Mouse (Mus musculus) ES-Bruce4 (cell line): ENCODE data around the gene Pex14. TPM values are rescaled to one million over a fixed set of nuclear protein-coding genes. Genes with fewer than 3 reads are reported as not detected.

Experiments
- H3K27ac ChIP-seq: 2 replicates; pipeline ENCODE4 v1.5.1; 2012; ENCODE audit warnings: low read length, inconsistent platforms; ENCODE audit not compliant: insufficient read depth
- H3K27me3 ChIP-seq: 2 replicates; pipeline ENCODE4 v1.6.1; 2012; ENCODE audit warnings: mild to moderate bottlenecking, low read length, inconsistent platforms; ENCODE audit not compliant: control insufficient read depth, poor library complexity, insufficient read depth, severe bottlenecking
- H3K36me3 ChIP-seq: 2 replicates; pipeline ENCODE4 v1.6.1; 2012; ENCODE audit warnings: inconsistent platforms, mild to moderate bottlenecking, low read length, moderate library complexity; ENCODE audit not compliant: control insufficient read depth, poor library complexity, insufficient read depth, severe bottlenecking
- H3K4me1 ChIP-seq: one replicate; pipeline ENCODE4 v1.8.1; 2011; ENCODE audit warnings: low read length; ENCODE audit not compliant: control insufficient read depth, insufficient read depth
- H3K4me3 ChIP-seq: 2 replicates; pipeline ENCODE4 v1.5.1; 2011; ENCODE audit warnings: low read depth, mild to moderate bottlenecking, low read length
- H3K9ac ChIP-seq: 2 replicates; pipeline ENCODE4 v1.6.1; 2012; ENCODE audit warnings: low read depth, mild to moderate bottlenecking, inconsistent platforms; ENCODE audit not compliant: poor library complexity, severe bottlenecking
- H3K9me3 ChIP-seq: replicated peaks from 2 replicates; pipeline ENCODE4 v1.6.1; 2012; ENCODE audit warnings: mild to moderate bottlenecking, low read length, inconsistent platforms; ENCODE audit not compliant: control insufficient read depth, poor library complexity, insufficient read depth, severe bottlenecking
- CTCF ChIP-seq: IDR thresholded peaks from one replicate; pipeline ENCODE4 v1.8.1; 2011; ENCODE audit warnings: low read depth, low read length
- EP300 ChIP-seq: IDR thresholded peaks from 2 replicates; pipeline ENCODE4 v1.6.1; 2011; ENCODE audit warnings: low read depth, low read length; ENCODE audit not compliant: insufficient read depth
- POLR2A ChIP-seq: IDR thresholded peaks from one replicate; pipeline ENCODE4 v1.8.1; 2011; ENCODE audit warnings: low read length; ENCODE audit not compliant: insufficient read depth
- polyA plus RNA-seq: library from polyadenylated mRNA; stranded (reverse); fragments of >200 nt; gene quantifications from 2 replicates; pipeline ENCODE4 v1.2.4, GENCODE M21; 2011; ENCODE audit warnings: low read depth; ENCODE audit not compliant: missing spikeins, insufficient read depth, insufficient read length

Gene Pex14
- polyA plus RNA-seq, 1 experiment, result 31.2 TPM

GRCm38 (mm10) chr4:149079629-149080028 is 20.0 kb downstream of the Pex14 start:
- Histone ChIP-seq H3K4me1 (peaks cover 2% of the 10 kb centered on the region), H3K27ac (no peak overlapping the region), H3K27me3 (no peaks in the 10 kb centered on the region), H3K4me3 (no peak overlapping the region), H3K9ac (no peak overlapping the region), H3K9me3 (no peaks in the 10 kb centered on the region), H3K36me3 (no peaks in the 10 kb centered on the region)
- TF ChIP-seq EP300, result no peak
- no peak for TF ChIP-seq CTCF
- no peak for TF ChIP-seq POLR2A

GRCm38 (mm10) chr4:149078261-149078660 is 21.4 kb downstream of the Pex14 start:
- H3K4me1 ChIP-seq, result peaks cover 5% of the 10 kb centered on the region
- no peaks in the 10 kb centered on the region for H3K36me3 ChIP-seq
- no peak for TF ChIP-seq POLR2A
- TF ChIP-seq EP300, result no peak
- no peak for TF ChIP-seq CTCF
- H3K27me3 ChIP-seq, result no peaks in the 10 kb centered on the region
- no peak overlapping the region for H3K4me3 ChIP-seq
- H3K27ac ChIP-seq, result no peak overlapping the region
- no peak overlapping the region for H3K9ac ChIP-seq
- no peaks in the 10 kb centered on the region for H3K9me3 ChIP-seq

GRCm38 (mm10) chr4:149075871-149076575 is 23.7 kb downstream of the Pex14 start:
- Histone ChIP-seq H3K27ac (no peak overlapping the region), H3K4me1 (peaks cover 5% of the 10 kb centered on the region), H3K36me3 (no peaks in the 10 kb centered on the region), H3K27me3 (no peaks in the 10 kb centered on the region), H3K9ac (no peak overlapping the region), H3K4me3 (no peak overlapping the region), H3K9me3 (no peaks in the 10 kb centered on the region)
- TF ChIP-seq EP300 (no peak), CTCF (peak; percentile 50), POLR2A (no peak)

- Histone ChIP-seq H3K9ac (no peak overlapping the region), H3K36me3 (no peaks in the 10 kb centered on the region), H3K4me3 (no peak overlapping the region), H3K9me3 (no peaks in the 10 kb centered on the region), H3K27ac (no peak overlapping the region), H3K4me1 (peaks cover 6% of the 10 kb centered on the region), H3K27me3 (no peaks in the 10 kb centered on the region)
- no peak for TF ChIP-seq CTCF
- TF ChIP-seq POLR2A, result no peak
- TF ChIP-seq EP300, result no peak
Measured at GRCm38 (mm10) chr4:149075073-149075472, 24.6 kb downstream of the Pex14 start.

- peaks cover 8% of the 10 kb centered on the region for H3K4me1 ChIP-seq
- peak; percentile 61 for TF ChIP-seq CTCF
- TF ChIP-seq EP300, result no peak
- no peak for TF ChIP-seq POLR2A
- H3K9ac ChIP-seq, result no peak overlapping the region
Measured at GRCm38 (mm10) chr4:149066672-149067551, 32.8 kb downstream of the Pex14 start.

More at GRCm38 (mm10) chr4:149066672-149067551, 32.8 kb downstream of the Pex14 start:
- no peaks in the 10 kb centered on the region for H3K36me3 ChIP-seq
- no peak overlapping the region for H3K27ac ChIP-seq
- H3K4me3 ChIP-seq, result no peak overlapping the region
- H3K9me3 ChIP-seq, result no peaks in the 10 kb centered on the region
- H3K27me3 ChIP-seq, result no peaks in the 10 kb centered on the region
